Mouse (Mus musculus) bone marrow macrophage, adult 2 months (primary cell): ENCODE measurements around the gene Col6a3. TPM values are rescaled to one million over a fixed set of nuclear protein-coding genes. Genes with fewer than 3 reads are reported as not detected.

Experiments used
- H3K27ac ChIP-seq: 2 replicates; pipeline ENCODE4 v1.5.1; 2012; ENCODE audit warnings: low read depth, low read length; ENCODE audit not compliant: insufficient read depth
- H3K4me1 ChIP-seq: 2 replicates; pipeline ENCODE4 v1.6.1; 2012; ENCODE audit warnings: low read length; ENCODE audit not compliant: control insufficient read depth, insufficient read depth
- H3K4me3 ChIP-seq: 2 replicates; pipeline ENCODE4 v1.5.1; 2012; ENCODE audit warnings: mild to moderate bottlenecking, low read length, moderate library complexity; ENCODE audit not compliant: insufficient read depth
- CTCF ChIP-seq: IDR thresholded peaks from 2 replicates; pipeline ENCODE4 v1.5.1; 2012; ENCODE audit warnings: low read depth, mild to moderate bottlenecking, low read length, moderate library complexity
- POLR2A ChIP-seq: IDR thresholded peaks from 2 replicates; pipeline ENCODE4 v1.6.1; 2012; ENCODE audit warnings: mild to moderate bottlenecking, low read depth, low read length, borderline replicate concordance
- polyA plus RNA-seq: library from polyadenylated mRNA; stranded (reverse); fragments of >200 nt; gene quantifications from 2 replicates; pipeline ENCODE4 v1.2.4, GENCODE M21; 2012; ENCODE audit not compliant: missing spikeins, insufficient read depth, insufficient read length

The Col6a3 gene
- polyA plus RNA-seq, 1 experiment, result 1.7 TPM

DNA sequence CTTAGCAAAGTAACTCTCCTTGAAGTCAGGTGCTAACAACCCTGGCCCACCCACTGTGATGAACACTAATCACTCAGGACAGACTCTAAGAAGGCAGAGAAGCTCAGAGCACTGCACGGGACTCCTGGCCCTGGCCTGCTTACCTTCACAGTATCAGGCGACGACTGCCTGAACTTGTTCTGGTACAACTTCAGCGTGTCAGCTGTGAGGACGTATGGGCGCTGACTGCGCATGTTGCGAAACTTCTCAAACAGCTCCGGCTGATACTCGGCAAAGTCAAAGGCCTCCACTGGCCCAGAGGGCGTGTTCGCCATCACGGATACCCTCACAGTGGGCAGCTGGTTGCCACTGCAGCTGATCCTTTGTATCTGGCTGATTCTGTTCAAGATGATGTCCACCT lies 42.7 kb downstream of the Col6a3 start:
- no peak overlapping the region for H3K27ac ChIP-seq
- TF ChIP-seq POLR2A, result no peak
- TF ChIP-seq CTCF, result no peak
- H3K4me3 ChIP-seq, result no peak overlapping the region
- H3K4me1 ChIP-seq, result no peaks in the 10 kb centered on the region

DNA sequence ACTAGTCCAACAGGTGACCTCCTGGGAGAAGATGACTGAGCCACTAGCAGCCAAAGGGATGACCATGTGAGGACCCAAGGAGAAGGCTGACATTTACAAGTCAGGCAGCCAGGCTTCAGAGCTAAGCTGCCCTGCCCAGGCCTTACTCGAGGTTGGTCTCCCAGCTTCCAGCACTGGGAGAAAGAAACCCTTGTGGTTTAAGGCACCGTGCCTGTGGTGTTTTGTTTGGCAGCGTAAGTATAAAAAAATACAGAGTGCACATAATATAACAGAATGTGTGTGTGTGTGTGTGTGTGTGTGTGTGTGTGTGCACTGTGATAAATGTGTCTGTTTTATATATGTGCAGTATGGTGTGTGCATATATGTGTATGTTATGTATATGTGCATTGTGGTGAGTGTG lies 43.3 kb downstream of the Col6a3 start:
- Histone ChIP-seq H3K4me1 (no peaks in the 10 kb centered on the region), H3K4me3 (no peak overlapping the region), H3K27ac (no peak overlapping the region)
- no peak for TF ChIP-seq POLR2A

DNA sequence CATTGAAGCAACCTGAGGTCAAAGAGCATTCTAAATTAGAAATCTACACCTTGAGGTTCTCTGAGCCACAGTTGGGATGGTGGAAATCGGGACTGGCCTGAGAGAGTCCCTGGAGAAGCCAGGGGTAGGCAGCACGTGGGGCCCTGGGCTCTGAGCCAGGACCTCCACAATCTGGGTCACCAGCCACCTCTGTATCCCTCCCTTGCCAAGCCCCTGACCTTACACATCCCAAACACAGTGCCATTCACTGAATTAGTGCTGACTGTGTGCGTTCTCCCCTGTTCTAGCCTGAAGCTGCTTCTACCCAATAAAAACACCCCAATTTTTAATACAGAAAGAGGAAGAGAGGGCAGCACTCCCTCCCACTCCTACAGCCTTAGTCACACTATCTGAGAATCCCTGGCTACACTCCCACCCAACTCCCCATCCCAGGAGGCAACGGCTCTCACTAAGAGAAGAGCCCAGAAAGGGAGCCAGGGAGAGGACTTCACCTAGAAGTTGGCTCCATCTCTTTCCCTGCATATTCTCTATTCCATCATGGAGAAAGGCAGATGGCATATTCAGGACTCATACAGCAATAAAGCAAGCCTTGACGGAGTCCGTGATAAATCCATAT lies 46.4 kb downstream of the Col6a3 start:
- H3K4me1 ChIP-seq, result no peaks in the 10 kb centered on the region
- TF ChIP-seq CTCF, result no peak
- TF ChIP-seq POLR2A, result no peak
- no peak overlapping the region for H3K4me3 ChIP-seq
- no peak overlapping the region for H3K27ac ChIP-seq

DNA sequence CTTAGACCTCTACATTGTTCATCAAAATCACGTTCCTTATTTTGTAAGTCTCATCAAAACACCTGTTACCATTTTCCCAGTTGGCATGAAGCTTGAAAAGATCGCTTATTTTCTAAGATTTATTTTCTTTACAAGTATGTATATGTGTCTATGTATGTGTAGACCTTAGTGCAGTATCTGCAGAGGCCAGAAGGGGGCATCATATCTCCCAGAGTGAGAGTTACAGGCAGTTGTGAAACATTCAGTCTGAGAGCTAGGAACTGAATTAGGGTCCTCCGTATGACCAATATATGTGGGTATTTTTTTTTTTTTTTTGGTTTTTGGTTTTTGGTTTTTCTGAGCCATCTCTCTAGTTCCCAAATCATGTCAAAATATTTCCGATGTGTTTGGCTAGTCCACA lies 50.4 kb downstream of the Col6a3 start:
- no peak for TF ChIP-seq CTCF
- TF ChIP-seq POLR2A, result no peak
- H3K4me3 ChIP-seq, result no peak overlapping the region
- no peak overlapping the region for H3K27ac ChIP-seq
- no peaks in the 10 kb centered on the region for H3K4me1 ChIP-seq

GRCm38 (mm10) chr1:90790925-90791324 lies 52.8 kb downstream of the Col6a3 start:
- TF ChIP-seq CTCF (no peak), POLR2A (no peak)

GRCm38 (mm10) chr1:90789506-90789905 lies 54.3 kb downstream of the Col6a3 start:
- no peak for TF ChIP-seq CTCF
- TF ChIP-seq POLR2A, result no peak
- no peaks in the 10 kb centered on the region for H3K4me1 ChIP-seq
- no peak overlapping the region for H3K4me3 ChIP-seq
- H3K27ac ChIP-seq, result no peak overlapping the region

More at GRCm38 (mm10) chr1:90790925-90791324, 52.8 kb downstream of the Col6a3 start:
- no peak overlapping the region for H3K27ac ChIP-seq
- H3K4me1 ChIP-seq, result no peaks in the 10 kb centered on the region
- H3K4me3 ChIP-seq, result no peak overlapping the region

GRCm38 (mm10) chr1:90780446-90780845 lies 63.3 kb downstream of the Col6a3 start:
- no peak overlapping the region for H3K27ac ChIP-seq
- no peak for TF ChIP-seq CTCF
- no peak for TF ChIP-seq POLR2A
- H3K4me1 ChIP-seq, result no peaks in the 10 kb centered on the region
- no peak overlapping the region for H3K4me3 ChIP-seq

DNA sequence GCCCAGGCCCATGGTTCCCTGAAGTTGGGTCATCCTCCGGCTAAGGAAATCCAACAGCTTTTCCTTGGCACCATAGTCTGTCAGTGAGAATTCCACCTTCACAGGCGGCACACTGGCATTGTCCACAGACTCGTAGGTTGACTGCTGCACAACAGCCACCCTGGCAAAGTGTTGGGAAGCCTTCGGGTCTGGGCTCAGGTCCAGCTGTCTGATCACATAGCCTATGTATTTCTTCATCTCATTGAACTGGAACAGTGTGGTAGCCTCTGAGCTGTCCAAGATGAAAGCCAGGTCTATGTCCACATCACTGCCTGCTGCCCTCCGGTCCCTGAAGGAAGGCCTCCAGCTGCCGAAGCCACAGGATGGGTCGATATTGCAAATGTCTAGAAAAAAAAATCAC lies 64.7 kb downstream of the Col6a3 start:
- no peak for TF ChIP-seq CTCF
- no peak for TF ChIP-seq POLR2A
- Histone ChIP-seq H3K27ac (no peak overlapping the region), H3K4me3 (no peak overlapping the region), H3K4me1 (no peaks in the 10 kb centered on the region)

- no peaks in the 10 kb centered on the region for H3K4me1 ChIP-seq
- TF ChIP-seq CTCF, result no peak
- TF ChIP-seq POLR2A, result no peak
- H3K27ac ChIP-seq, result no peak overlapping the region
- no peak overlapping the region for H3K4me3 ChIP-seq
Measured at GRCm38 (mm10) chr1:90775477-90776241, 68.1 kb downstream of the Col6a3 start.

DNA sequence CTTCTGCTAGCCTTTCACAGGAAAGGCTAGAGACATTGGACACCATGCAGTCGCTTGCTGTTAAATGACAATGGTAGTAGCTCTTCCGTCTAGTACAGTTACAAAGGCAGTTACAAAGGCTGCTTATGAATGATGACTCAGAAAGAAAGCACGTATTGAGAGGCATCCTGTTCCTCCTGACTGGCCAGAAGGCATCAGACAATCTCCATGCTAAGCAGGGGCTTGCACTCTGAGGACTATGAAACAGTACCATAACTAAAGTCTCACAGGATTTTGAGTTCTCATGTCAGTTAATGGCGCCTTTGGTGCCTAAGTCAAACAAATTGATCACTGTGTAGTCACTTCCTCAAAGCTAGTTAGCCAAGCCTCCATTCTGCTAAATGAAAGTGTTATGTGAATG lies 72.6 kb downstream of the Col6a3 start:
- Histone ChIP-seq H3K4me3 (no peak overlapping the region), H3K4me1 (no peaks in the 10 kb centered on the region), H3K27ac (no peak overlapping the region)
- TF ChIP-seq CTCF, result no peak

GRCm38 (mm10) chr1:90770027-90770426 lies 73.7 kb downstream of the Col6a3 start:
- no peak overlapping the region for H3K4me3 ChIP-seq
- TF ChIP-seq POLR2A (no peak), CTCF (no peak)
- H3K4me1 ChIP-seq, result no peaks in the 10 kb centered on the region
- H3K27ac ChIP-seq, result no peak overlapping the region
